Mouse (Mus musculus): ENCODE measurements at regions not wholly inside any gene's neighbourhood (a gene's known extent, or its start where the extent isn't known, plus 50 kb on each side); places are given as distances from the start of the nearest gene placed in this dataset.

DNA sequence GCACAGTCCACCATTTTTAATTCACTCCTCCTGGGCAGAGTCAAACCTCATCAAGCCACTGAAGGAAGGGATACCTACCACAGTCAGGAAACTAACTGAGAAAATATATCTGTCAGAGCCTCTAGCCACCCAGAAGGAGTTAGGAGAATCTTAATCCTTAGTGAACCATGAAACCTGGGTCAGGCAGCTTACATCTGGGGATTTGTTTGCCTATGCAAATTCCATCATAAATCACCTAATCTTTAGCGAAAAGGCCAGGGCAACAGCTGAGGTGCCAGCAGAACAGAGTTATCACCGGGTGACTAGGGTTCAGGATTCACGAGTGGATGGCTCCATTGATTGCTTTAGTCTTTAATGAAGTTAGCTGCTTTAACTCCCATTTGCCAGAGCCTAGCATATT lies 619.3 kb downstream of the Slc22a22 start:
- no peak for DNase-seq (ENCODE audit: low spot score)
- Histone ChIP-seq H3K4me1 (ENCODE audit: insufficient read depth, low read depth, low read length) (no peaks in the 10 kb centered on the region), H3K27me3 (replicated peaks; ENCODE audit: insufficient read depth, low read length) (no peaks in the 10 kb centered on the region), H3K4me3 (ENCODE audit: low read depth, low read length) (no peak overlapping the region), H3K27ac (ENCODE audit: low read length) (no peak overlapping the region), H3K9me3 (ENCODE audit: low read length) (no peaks in the 10 kb centered on the region), H3K4me2 (replicated peaks; ENCODE audit: low read depth, low read length) (no peak overlapping the region), H3K9ac (replicated peaks; ENCODE audit: low read depth) (no peak overlapping the region), H3K36me3 (ENCODE audit: insufficient read depth, low read length) (no peaks in the 10 kb centered on the region)
- no peak for TF ChIP-seq CTCF (IDR thresholded peaks at IDR 0.05)
- no peak for TF ChIP-seq EP300 (IDR thresholded peaks at IDR 0.05)
- WGBS = 39% methylated on average over 3 of the region's 3 CpGs
- ATAC-seq = no peak

DNA sequence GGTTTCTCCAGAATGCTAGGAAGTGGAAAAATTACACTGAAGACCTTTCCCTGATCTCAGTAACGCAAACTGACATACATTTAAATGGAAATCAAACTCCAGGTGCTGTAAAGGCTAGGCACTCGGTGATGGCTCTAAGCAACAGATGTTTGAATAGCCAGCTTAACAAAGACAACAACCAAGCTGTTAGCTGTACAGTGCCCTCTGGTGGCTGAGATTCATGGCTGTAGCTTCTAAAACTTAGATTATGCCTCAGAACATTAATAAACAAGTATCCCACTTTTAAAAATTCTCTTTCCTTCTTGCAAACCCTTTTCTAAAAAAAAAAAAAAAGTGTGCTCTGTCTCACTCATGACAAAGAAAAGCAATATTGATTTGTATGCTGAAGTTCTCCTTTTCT lies 621.4 kb downstream of the Slc22a22 start:
- Histone ChIP-seq H3K4me2 (replicated peaks; ENCODE audit: low read depth, low read length) (no peak overlapping the region), H3K4me3 (ENCODE audit: low read depth, low read length) (no peak overlapping the region)

DNA sequence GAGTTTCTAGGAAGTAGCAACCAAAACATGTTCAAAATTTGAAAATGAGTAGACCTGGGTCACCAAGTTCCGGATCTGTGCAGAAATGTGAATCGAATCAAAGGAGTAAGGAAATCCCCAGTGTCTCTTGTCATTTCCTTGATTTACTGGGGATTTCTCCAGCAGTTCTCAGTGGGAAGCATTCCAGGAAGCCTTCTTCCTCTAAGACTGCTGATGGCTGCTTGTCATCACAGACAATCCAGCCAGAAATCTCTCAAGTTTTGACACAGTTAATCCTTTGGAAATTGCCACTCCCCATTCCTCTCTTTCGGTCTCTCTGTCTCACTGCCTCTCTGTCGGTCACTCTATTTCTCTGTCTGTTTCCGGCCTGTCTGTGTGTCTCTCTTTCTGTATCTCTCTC lies 624.3 kb downstream of the Slc22a22 start:
- Histone ChIP-seq H3K9ac (replicated peaks; ENCODE audit: low read depth) (no peak overlapping the region), H3K27me3 (replicated peaks; ENCODE audit: insufficient read depth, low read length) (no peaks in the 10 kb centered on the region), H3K4me3 (ENCODE audit: low read depth, low read length) (no peak overlapping the region), H3K27ac (ENCODE audit: low read length) (no peak overlapping the region), H3K4me1 (ENCODE audit: insufficient read depth, low read depth, low read length) (no peaks in the 10 kb centered on the region), H3K4me2 (replicated peaks; ENCODE audit: low read depth, low read length) (no peak overlapping the region), H3K9me3 (ENCODE audit: low read length) (no peaks in the 10 kb centered on the region), H3K36me3 (ENCODE audit: insufficient read depth, low read length) (no peaks in the 10 kb centered on the region)
- no peak for ATAC-seq
- TF ChIP-seq EP300 (IDR thresholded peaks at IDR 0.05) = no peak
- no peak for TF ChIP-seq CTCF (IDR thresholded peaks at IDR 0.05)
- 64% methylated on average over 5 of the region's 5 CpGs for WGBS
- DNase-seq (ENCODE audit: low spot score) = no peak

More for the DNA sequence above, 621.4 kb downstream of the Slc22a22 start:
- Histone ChIP-seq H3K9ac (replicated peaks; ENCODE audit: low read depth) (no peak overlapping the region), H3K27me3 (replicated peaks; ENCODE audit: insufficient read depth, low read length) (no peaks in the 10 kb centered on the region), H3K9me3 (ENCODE audit: low read length) (no peaks in the 10 kb centered on the region), H3K4me1 (ENCODE audit: insufficient read depth, low read depth, low read length) (no peaks in the 10 kb centered on the region), H3K27ac (ENCODE audit: low read length) (no peak overlapping the region), H3K36me3 (ENCODE audit: insufficient read depth, low read length) (no peaks in the 10 kb centered on the region)
- 15% methylated on average over 2 of the region's 2 CpGs for WGBS
- DNase-seq (ENCODE audit: low spot score) = peak; percentile 75
- ATAC-seq = no peak
- TF ChIP-seq EP300 (IDR thresholded peaks at IDR 0.05) (no peak), CTCF (IDR thresholded peaks at IDR 0.05) (peak; percentile 83)

DNA sequence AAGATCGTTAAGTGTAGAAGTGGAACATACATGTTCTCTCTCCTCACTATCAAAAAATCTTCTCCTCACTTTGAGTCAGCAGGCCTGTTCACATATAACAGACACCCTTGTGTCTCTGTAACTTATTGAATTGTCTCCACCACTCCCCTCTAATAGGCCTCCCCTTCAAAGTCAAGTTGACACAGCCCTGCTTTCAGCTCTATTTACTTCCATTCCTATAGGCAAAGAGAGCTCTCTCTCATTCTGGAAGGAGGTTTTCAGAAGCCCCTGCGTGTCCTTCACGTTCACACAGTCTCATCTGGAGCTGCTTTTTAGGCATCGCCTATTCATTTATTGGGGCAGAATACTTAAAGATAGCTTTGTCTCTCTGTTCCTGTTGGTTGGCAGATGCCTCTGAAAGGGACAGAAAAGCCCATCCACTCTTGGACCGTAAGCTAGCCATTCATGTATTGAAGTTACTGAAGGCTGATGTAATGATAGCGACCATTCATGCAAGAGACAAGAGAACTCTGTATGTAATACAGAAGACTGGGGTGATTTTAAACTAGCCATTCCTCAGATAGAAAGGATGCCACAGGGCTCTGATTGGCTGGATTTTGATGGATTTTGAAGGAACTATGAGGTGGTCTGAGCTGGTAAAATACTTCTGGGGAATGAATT lies 629.8 kb downstream of the Slc22a22 start:
- 70% methylated on average over 6 of the region's 6 CpGs for WGBS

DNA sequence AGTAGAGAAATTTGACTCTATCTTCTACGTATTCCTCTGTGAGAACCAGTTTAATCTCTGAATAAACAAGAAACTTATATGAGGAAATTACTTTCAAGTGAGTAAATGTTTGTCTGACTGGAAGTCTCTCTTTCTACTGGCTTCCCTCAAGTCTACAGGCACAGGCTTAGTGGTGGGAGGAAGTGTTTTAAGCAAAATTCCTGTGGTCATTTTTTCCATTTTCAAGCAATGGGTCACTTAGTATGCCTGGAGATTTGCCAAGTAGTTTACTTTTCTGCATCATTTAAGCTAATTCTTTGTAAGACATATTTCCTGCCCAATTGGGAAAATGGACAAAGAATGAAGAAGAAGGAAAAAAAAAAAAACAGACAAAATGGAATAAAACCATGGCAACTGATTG lies 632.9 kb downstream of the Slc22a22 start:
- DNase-seq (ENCODE audit: low spot score) = peak; percentile 63
- no peak for ATAC-seq
- WGBS = 4% methylated on average over 1 of the region's 1 CpGs

More for the DNA sequence above, 629.8 kb downstream of the Slc22a22 start:
- Histone ChIP-seq H3K9me3 (ENCODE audit: low read length) (no peaks in the 10 kb centered on the region), H3K9ac (replicated peaks; ENCODE audit: low read depth) (no peak overlapping the region), H3K4me1 (ENCODE audit: insufficient read depth, low read depth, low read length) (no peaks in the 10 kb centered on the region), H3K36me3 (ENCODE audit: insufficient read depth, low read length) (no peaks in the 10 kb centered on the region), H3K27me3 (replicated peaks; ENCODE audit: insufficient read depth, low read length) (no peaks in the 10 kb centered on the region), H3K27ac (ENCODE audit: low read length) (no peak overlapping the region), H3K4me2 (replicated peaks; ENCODE audit: low read depth, low read length) (no peak overlapping the region), H3K4me3 (ENCODE audit: low read depth, low read length) (no peak overlapping the region)
- ATAC-seq (no peak), DNase-seq (ENCODE audit: low spot score) (no peak)
- TF ChIP-seq CTCF (IDR thresholded peaks at IDR 0.05) (no peak), EP300 (IDR thresholded peaks at IDR 0.05) (no peak)

DNA sequence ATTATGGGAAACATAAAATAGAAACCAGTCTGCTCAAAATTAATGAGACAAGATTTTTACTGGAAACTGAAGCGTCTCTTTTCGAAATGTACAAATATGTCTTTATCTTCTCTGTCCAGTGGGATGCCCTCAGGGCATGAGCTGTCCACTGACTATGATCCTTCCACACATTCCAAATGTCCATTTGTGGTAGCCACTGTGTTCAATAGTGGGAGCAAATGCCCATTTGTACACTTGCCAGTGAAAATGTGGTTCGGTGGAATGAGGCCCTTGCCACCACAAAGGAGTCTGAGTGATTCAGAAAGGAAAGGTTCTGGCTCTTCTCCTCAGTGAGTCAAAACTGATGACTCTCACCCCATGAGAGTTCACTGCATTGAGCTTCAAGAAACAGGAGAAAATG lies 635.9 kb downstream of the Slc22a22 start:
- 93% methylated on average over 3 of the region's 3 CpGs for WGBS
- no peak overlapping the region for H3K9ac ChIP-seq (replicated peaks; ENCODE audit: low read depth)
- H3K4me2 ChIP-seq (replicated peaks; ENCODE audit: low read depth, low read length) = no peak overlapping the region
- no peak overlapping the region for H3K4me3 ChIP-seq (ENCODE audit: low read depth, low read length)
- no peak overlapping the region for H3K27ac ChIP-seq (ENCODE audit: low read length)
- H3K36me3 ChIP-seq (ENCODE audit: insufficient read depth, low read length) = no peaks in the 10 kb centered on the region
- no peaks in the 10 kb centered on the region for H3K4me1 ChIP-seq (ENCODE audit: insufficient read depth, low read depth, low read length)
- no peaks in the 10 kb centered on the region for H3K9me3 ChIP-seq (ENCODE audit: low read length)
- no peaks in the 10 kb centered on the region for H3K27me3 ChIP-seq (replicated peaks; ENCODE audit: insufficient read depth, low read length)
- DNase-seq (ENCODE audit: low spot score) (no peak), ATAC-seq (no peak)
- TF ChIP-seq CTCF (IDR thresholded peaks at IDR 0.05) (no peak), EP300 (IDR thresholded peaks at IDR 0.05) (no peak)

More for the DNA sequence above, 632.9 kb downstream of the Slc22a22 start:
- no peak overlapping the region for H3K27ac ChIP-seq (ENCODE audit: low read length)
- H3K4me1 ChIP-seq (ENCODE audit: insufficient read depth, low read depth, low read length) = no peaks in the 10 kb centered on the region
- TF ChIP-seq EP300 (IDR thresholded peaks at IDR 0.05) (no peak), CTCF (IDR thresholded peaks at IDR 0.05) (no peak)
- H3K4me2 ChIP-seq (replicated peaks; ENCODE audit: low read depth, low read length) = no peak overlapping the region
- no peaks in the 10 kb centered on the region for H3K36me3 ChIP-seq (ENCODE audit: insufficient read depth, low read length)
- no peak overlapping the region for H3K4me3 ChIP-seq (ENCODE audit: low read depth, low read length)
- H3K9me3 ChIP-seq (ENCODE audit: low read length) = no peaks in the 10 kb centered on the region
- H3K9ac ChIP-seq (replicated peaks; ENCODE audit: low read depth) = no peak overlapping the region
- H3K27me3 ChIP-seq (replicated peaks; ENCODE audit: insufficient read depth, low read length) = no peaks in the 10 kb centered on the region

DNA sequence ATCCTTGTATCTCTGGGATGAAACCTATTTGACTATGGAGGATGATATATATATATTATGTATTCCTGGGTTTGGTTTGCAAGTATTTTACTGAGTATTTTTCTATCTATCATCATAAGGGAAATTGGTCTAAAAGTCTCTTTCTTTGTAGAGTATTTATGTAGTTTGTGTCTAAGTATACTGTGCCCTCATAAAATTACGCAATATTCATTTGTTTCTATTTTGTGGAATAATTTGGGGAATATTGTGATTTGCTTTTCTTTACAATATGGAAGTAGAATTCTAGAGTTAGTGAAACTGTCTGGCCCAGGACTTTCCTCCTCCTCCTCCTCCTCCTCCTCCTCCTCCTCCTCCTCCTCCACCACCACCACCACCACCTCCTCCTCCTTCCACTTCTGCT lies 640.1 kb downstream of the Slc22a22 start:
- Histone ChIP-seq H3K9me3 (ENCODE audit: low read length) (no peaks in the 10 kb centered on the region), H3K9ac (replicated peaks; ENCODE audit: low read depth) (no peak overlapping the region), H3K27ac (ENCODE audit: low read length) (no peak overlapping the region), H3K36me3 (ENCODE audit: insufficient read depth, low read length) (no peaks in the 10 kb centered on the region), H3K4me3 (ENCODE audit: low read depth, low read length) (no peak overlapping the region), H3K4me2 (replicated peaks; ENCODE audit: low read depth, low read length) (no peak overlapping the region), H3K27me3 (replicated peaks; ENCODE audit: insufficient read depth, low read length) (no peaks in the 10 kb centered on the region), H3K4me1 (ENCODE audit: insufficient read depth, low read depth, low read length) (no peaks in the 10 kb centered on the region)
- ATAC-seq (no peak), DNase-seq (ENCODE audit: low spot score) (no peak)
- 93% methylated on average over 1 of the region's 1 CpGs for WGBS
- TF ChIP-seq EP300 (IDR thresholded peaks at IDR 0.05) (no peak), CTCF (IDR thresholded peaks at IDR 0.05) (no peak)
